Mouse (Mus musculus) spleen, adult 2 months (tissue): ENCODE results near the gene Clec4f.

Source experiments
- CTCF ChIP-seq: fragments of 200-500 bp; IDR thresholded peaks from 2 replicates; pipeline ENCODE4 v1.5.1; 2011; ENCODE audit warnings: mild to moderate bottlenecking, inconsistent platforms; ENCODE audit not compliant: insufficient read depth, insufficient read length, insufficient replicate concordance; ENCODE audit errors: extremely low read depth
- POLR2A ChIP-seq: fragments of 200-500 bp; IDR thresholded peaks from 2 replicates; pipeline ENCODE4 v1.6.1; 2011; ENCODE audit warnings: low read depth, low read length, inconsistent platforms

DNA sequence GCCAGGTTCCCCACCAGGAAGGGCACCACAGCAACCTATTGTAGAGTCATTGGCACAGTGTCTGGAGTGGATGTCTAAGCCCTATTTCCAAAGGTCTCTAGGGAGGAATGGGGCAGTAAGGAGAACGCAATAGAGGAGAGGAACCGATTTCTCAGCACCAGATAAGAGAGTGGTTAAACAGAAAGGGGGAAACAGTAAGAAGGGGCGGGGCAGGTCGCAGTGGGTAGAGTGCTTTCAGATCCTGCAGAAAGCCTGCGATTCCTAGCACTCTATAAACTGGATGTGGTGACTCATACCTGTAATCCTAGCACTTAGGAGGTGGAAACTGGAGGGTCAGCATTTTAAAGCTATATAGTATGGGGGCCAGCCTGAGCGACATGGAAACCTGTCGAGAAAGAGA lies 40.7 kb upstream of the Clec4f start:
- TF ChIP-seq POLR2A = no peak
- no peak for TF ChIP-seq CTCF
